Mouse (Mus musculus) CH12.LX (cell line): Measurements from ENCODE around the gene Sned1. TPM values are rescaled to one million over a fixed set of nuclear protein-coding genes. Genes with fewer than 3 reads are reported as not detected.

Experiments used
- DNase-seq: peaks from one replicate; pipeline ENCODE4 v3.0.0-alpha.2; 2013; ENCODE audit errors: extremely low read depth
- H3K27ac ChIP-seq: 2 replicates; pipeline ENCODE4 v1.5.1; 2012; ENCODE audit warnings: low read depth, mild to moderate bottlenecking, control low read depth, moderate library complexity; ENCODE audit not compliant: insufficient read depth
- H3K27me3 ChIP-seq: replicated peaks from 2 replicates; pipeline ENCODE3; 2012; ENCODE audit warnings: inconsistent platforms
- H3K36me3 ChIP-seq, 2 experiments: replicated peaks in 1 of 2; 2 replicates each; pipeline versions ENCODE3 to v1.6.1; 2012; ENCODE audit warnings: inconsistent platforms in 1 of 2, low read length in 1 of 2, mild to moderate bottlenecking in 1 of 2, mixed read lengths in 1 of 2, moderate library complexity in 1 of 2; ENCODE audit not compliant: control insufficient read depth in 1 of 2, insufficient read depth in 1 of 2
- H3K4me1 ChIP-seq, 2 experiments: 2 replicates each; pipeline ENCODE4 v1.6.1; 2012; ENCODE audit warnings: inconsistent platforms in 1 of 2, moderate library complexity in 1 of 2; ENCODE audit not compliant: insufficient read depth in 2 of 2, control insufficient read depth in 1 of 2
- H3K4me2 ChIP-seq: 2 replicates; pipeline ENCODE4 v1.6.1; 2012; ENCODE audit warnings: low read depth, mild to moderate bottlenecking, control low read depth; ENCODE audit not compliant: poor library complexity, insufficient read depth, severe bottlenecking
- H3K4me3 ChIP-seq, 3 experiments: fragments of 150-350 bp in 1 of 3; sonication (generic) in 1 of 3; replicated peaks in 1 of 3; 2 replicates each; pipeline versions ENCODE3 to v1.5.1; 2011 to 2012; ENCODE audit warnings: low read depth in 2 of 3, low read length in 2 of 3, mild to moderate bottlenecking in 2 of 3, moderate library complexity in 2 of 3, control low read depth in 1 of 3, improper control_type of control experiment in 1 of 3, inconsistent platforms in 1 of 3, mixed read lengths in 1 of 3; ENCODE audit not compliant: poor library complexity in 1 of 3
- H3K79me2 ChIP-seq: replicated peaks from 2 replicates; pipeline ENCODE4 v1.6.1; 2012; ENCODE audit warnings: mild to moderate bottlenecking, moderate library complexity; ENCODE audit not compliant: control insufficient read depth, poor library complexity, insufficient read depth, severe bottlenecking; ENCODE audit errors: extremely low read depth
- H3K9ac ChIP-seq: 2 replicates; pipeline ENCODE4 v1.6.1; 2012; ENCODE audit warnings: low read depth, mild to moderate bottlenecking, control low read depth, moderate library complexity; ENCODE audit not compliant: insufficient read depth
- H3K9me3 ChIP-seq: replicated peaks from 2 replicates; pipeline ENCODE3; 2012; ENCODE audit warnings: low read length, inconsistent platforms, mixed read lengths
- BHLHE40 ChIP-seq: IDR thresholded peaks from 2 replicates; pipeline ENCODE4 v1.6.1; 2011; ENCODE audit warnings: mild to moderate bottlenecking, low read depth, low read length, improper control_type of control experiment
- CHD1 ChIP-seq: IDR thresholded peaks from 2 replicates; pipeline ENCODE4 v1.6.1; 2012; ENCODE audit warnings: low read depth, low read length, improper control_type of control experiment, inconsistent platforms
- CHD2 ChIP-seq: IDR thresholded peaks from 2 replicates; pipeline ENCODE4 v1.6.1; 2011; ENCODE audit warnings: low read length, improper control_type of control experiment
- CTCF ChIP-seq, 2 experiments: IDR thresholded peaks in 1 of 2; conservative IDR thresholded peaks in 1 of 2; 2 replicates each; pipeline ENCODE4 v1.5.1; 2011 to 2012; ENCODE audit warnings: low read depth in 2 of 2, low read length in 2 of 2, improper control_type of control experiment in 1 of 2, inconsistent platforms in 1 of 2, mild to moderate bottlenecking in 1 of 2, moderate library complexity in 1 of 2
- E2F4 ChIP-seq: IDR thresholded peaks from 2 replicates; pipeline ENCODE4 v1.6.1; 2011; ENCODE audit warnings: low read depth, low read length, improper control_type of control experiment; ENCODE audit not compliant: insufficient replicate concordance
- ELF1 ChIP-seq: IDR thresholded peaks from 2 replicates; pipeline ENCODE4 v1.6.1; 2014; ENCODE audit warnings: low read depth, mild to moderate bottlenecking, inconsistent platforms, low read length, improper control_type of control experiment
- EP300 ChIP-seq: IDR thresholded peaks from 2 replicates; pipeline ENCODE4 v1.6.1; 2011; ENCODE audit warnings: low read length, improper control_type of control experiment
- ETS1 ChIP-seq: conservative IDR thresholded peaks from 2 replicates; pipeline ENCODE4 v1.6.1; 2012; ENCODE audit warnings: low read depth, mild to moderate bottlenecking, inconsistent platforms, low read length, improper control_type of control experiment, moderate library complexity
- GABPA ChIP-seq: IDR thresholded peaks from 2 replicates; pipeline ENCODE4 v1.6.1; 2012; ENCODE audit warnings: low read depth, low read length, improper control_type of control experiment, inconsistent platforms; ENCODE audit not compliant: insufficient replicate concordance
- HCFC1 ChIP-seq: IDR thresholded peaks from 2 replicates; pipeline ENCODE4 v1.6.1; 2012; ENCODE audit warnings: low read depth, mild to moderate bottlenecking, inconsistent platforms, low read length, improper control_type of control experiment
- IRF4 ChIP-seq: IDR thresholded peaks from 2 replicates; pipeline ENCODE4 v1.6.1; 2014; ENCODE audit warnings: low read depth, mild to moderate bottlenecking, inconsistent platforms, low read length, improper control_type of control experiment
- JUN ChIP-seq: IDR thresholded peaks from 2 replicates; pipeline ENCODE4 v1.6.1; 2011; ENCODE audit warnings: low read depth, mild to moderate bottlenecking, low read length, improper control_type of control experiment, moderate library complexity; ENCODE audit not compliant: insufficient read depth
- JUND ChIP-seq: conservative IDR thresholded peaks from 2 replicates; pipeline ENCODE4 v1.6.1; 2011; ENCODE audit warnings: low read depth, low read length, improper control_type of control experiment
- KAT2A ChIP-seq: IDR thresholded peaks from 2 replicates; pipeline ENCODE4 v1.6.1; 2012; ENCODE audit warnings: low read length, improper control_type of control experiment, inconsistent platforms; ENCODE audit not compliant: insufficient replicate concordance
- MAFK ChIP-seq: IDR thresholded peaks from 2 replicates; pipeline ENCODE4 v1.6.1; 2011; ENCODE audit warnings: low read length, improper control_type of control experiment; ENCODE audit not compliant: insufficient replicate concordance
- MAX ChIP-seq: IDR thresholded peaks from 2 replicates; pipeline ENCODE4 v1.6.1; 2011; ENCODE audit warnings: low read length, improper control_type of control experiment
- MAZ ChIP-seq: IDR thresholded peaks from 2 replicates; pipeline ENCODE4 v1.6.1; 2012; ENCODE audit warnings: low read depth, mild to moderate bottlenecking, inconsistent platforms, low read length, improper control_type of control experiment, moderate library complexity
- MEF2A ChIP-seq: IDR thresholded peaks from 2 replicates; pipeline ENCODE4 v1.6.1; 2014; ENCODE audit warnings: low read depth, mild to moderate bottlenecking, inconsistent platforms, low read length, improper control_type of control experiment, borderline replicate concordance
- MXI1 ChIP-seq: IDR thresholded peaks from 2 replicates; pipeline ENCODE4 v1.6.1; 2011; ENCODE audit warnings: mild to moderate bottlenecking, low read depth, low read length, improper control_type of control experiment
- MYC ChIP-seq: IDR thresholded peaks from 2 replicates; pipeline ENCODE4 v1.6.1; 2011; ENCODE audit warnings: low read depth, mild to moderate bottlenecking, improper control_type of control experiment, low read length
- NELFE ChIP-seq: IDR thresholded peaks from 2 replicates; pipeline ENCODE4 v1.6.1; 2011; ENCODE audit warnings: low read depth, low read length, improper control_type of control experiment
- NRF1 ChIP-seq: IDR thresholded peaks from 2 replicates; pipeline ENCODE4 v1.6.1; 2014; ENCODE audit warnings: low read depth, mild to moderate bottlenecking, inconsistent platforms, low read length, improper control_type of control experiment, moderate library complexity
- PAX5 ChIP-seq: IDR thresholded peaks from 2 replicates; pipeline ENCODE4 v1.6.1; 2012; ENCODE audit warnings: low read length, inconsistent platforms, mixed read lengths
- POLR2A ChIP-seq: IDR thresholded peaks from 2 replicates; pipeline ENCODE4 v1.6.1; 2011; ENCODE audit warnings: low read depth, mild to moderate bottlenecking, improper control_type of control experiment, low read length
- POLR2AphosphoS2 ChIP-seq: IDR thresholded peaks from 2 replicates; pipeline ENCODE4 v1.6.1; 2011; ENCODE audit warnings: low read depth, low read length, improper control_type of control experiment
- RAD21 ChIP-seq: IDR thresholded peaks from 2 replicates; pipeline ENCODE4 v1.6.1; 2011; ENCODE audit warnings: low read depth, mild to moderate bottlenecking, low read length, improper control_type of control experiment, moderate library complexity
- RCOR1 ChIP-seq: conservative IDR thresholded peaks from 2 replicates; pipeline ENCODE4 v1.6.1; 2012; ENCODE audit warnings: low read depth, mild to moderate bottlenecking, inconsistent platforms, low read length, improper control_type of control experiment
- SIN3A ChIP-seq: IDR thresholded peaks from 2 replicates; pipeline ENCODE4 v1.6.1; 2012; ENCODE audit warnings: low read length, improper control_type of control experiment, inconsistent platforms
- SMC3 ChIP-seq: IDR thresholded peaks from 2 replicates; pipeline ENCODE4 v1.6.1; 2011; ENCODE audit warnings: low read depth, low read length, improper control_type of control experiment
- TBP ChIP-seq: conservative IDR thresholded peaks from 2 replicates; pipeline ENCODE4 v1.6.1; 2011; ENCODE audit warnings: low read depth, low read length, improper control_type of control experiment
- TCF12 ChIP-seq: IDR thresholded peaks from 2 replicates; pipeline ENCODE4 v1.6.1; 2014; ENCODE audit warnings: low read depth, mild to moderate bottlenecking, inconsistent platforms, low read length, improper control_type of control experiment
- UBTF ChIP-seq: IDR thresholded peaks from 2 replicates; pipeline ENCODE4 v1.6.1; 2012; ENCODE audit warnings: low read depth, mild to moderate bottlenecking, inconsistent platforms, low read length, improper control_type of control experiment, moderate library complexity
- USF1 ChIP-seq: IDR thresholded peaks from 2 replicates; pipeline ENCODE4 v1.6.1; 2014; ENCODE audit warnings: low read depth, mild to moderate bottlenecking, inconsistent platforms, low read length, improper control_type of control experiment
- USF2 ChIP-seq: conservative IDR thresholded peaks from 2 replicates; pipeline ENCODE4 v1.6.1; 2011; ENCODE audit warnings: low read depth, low read length, improper control_type of control experiment
- ZC3H11A ChIP-seq: IDR thresholded peaks from 2 replicates; pipeline ENCODE4 v1.6.1; 2012; ENCODE audit warnings: low read depth, mild to moderate bottlenecking, inconsistent platforms, low read length, improper control_type of control experiment
- ZKSCAN1 ChIP-seq: IDR thresholded peaks from 2 replicates; pipeline ENCODE4 v1.6.1; 2012; ENCODE audit warnings: low read depth, inconsistent platforms, low read length, improper control_type of control experiment, borderline replicate concordance
- ZMIZ1 ChIP-seq: IDR thresholded peaks from 2 replicates; pipeline ENCODE4 v1.6.1; 2012; ENCODE audit warnings: low read depth, mild to moderate bottlenecking, inconsistent platforms, low read length, improper control_type of control experiment
- ZNF384 ChIP-seq: IDR thresholded peaks from 2 replicates; pipeline ENCODE4 v1.6.1; 2012; ENCODE audit warnings: low read depth, low read length, improper control_type of control experiment, inconsistent platforms
- dilution Hi-C: fragments of 300-500 bp; cut with MboI; formaldehyde crosslinking; loops from 2 replicates; pipeline ENCODE4 v1.14.3; 2020; ENCODE audit warnings: low sequenced_read_pairs; ENCODE audit not compliant: extremely low pct_unique_long_range_greater_than_20kb, extremely low pct_ligation_motif_present
- in situ Hi-C: fragments of 300-500 bp; cut with MboI; formaldehyde crosslinking; loops from 3 replicates; pipeline ENCODE4 v1.14.3; 2019; ENCODE audit warnings: low sequenced_read_pairs, low pct_ligation_motif_present, low pct_unique_long_range_greater_than_20kb, mixed read lengths
- polyA plus RNA-seq: library from polyadenylated mRNA; unstranded; fragments of >175 nt; gene quantifications from 2 replicates; pipeline ENCODE4 v1.2.1, GENCODE M21; 2012; ENCODE audit warnings: low read depth; ENCODE audit not compliant: insufficient read length
- total RNA-seq, 2 experiments: library from RNA; depleted of rRNA; stranded (reverse); fragments of 300-350 nt in 1 of 2; fragments of >200 nt in 1 of 2; gene quantifications; 2 replicates each; pipeline ENCODE4 v1.2.3; 2012 to 2014

Gene Sned1
- total and polyA plus RNA-seq, 3 experiments, result 0.52 to 1.1 (median 0.59) TPM

DNA sequence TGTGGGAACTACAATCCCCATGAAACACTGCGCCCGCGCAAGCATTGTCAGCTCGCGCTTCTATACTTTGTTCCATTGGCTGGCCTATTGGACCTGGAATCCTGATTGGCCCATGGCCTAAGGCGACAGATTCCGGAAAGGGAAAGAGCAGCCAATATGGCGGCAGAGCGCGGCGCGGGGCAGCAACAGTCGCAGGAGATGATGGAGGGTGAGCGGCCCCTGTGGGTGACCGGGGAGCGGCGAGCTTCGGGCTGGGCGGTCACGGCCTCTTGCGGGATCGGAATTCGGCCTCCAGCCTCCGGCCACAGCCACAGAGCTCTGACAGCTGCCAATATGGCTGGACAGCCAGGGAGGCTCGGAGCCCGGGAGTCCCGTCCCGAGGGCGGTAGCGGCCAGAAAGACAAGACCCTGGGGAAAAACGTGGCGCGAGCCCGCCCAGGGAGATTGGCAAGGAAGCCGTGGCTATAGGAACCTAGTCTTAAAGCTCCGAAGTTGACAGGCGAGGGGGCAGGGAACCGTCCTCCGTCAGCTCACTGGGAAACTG lies 107.9 kb downstream of the Sned1 start:
- Histone ChIP-seq H3K27ac (no peak overlapping the region), H3K79me2 (peaks cover 25% of the 10 kb centered on the region), H3K4me1 (peaks cover 5 to 28% of the 10 kb centered on the region in 2 experiments), H3K4me3 (peak overlapping the region; percentile 78 to 98 (median 87)), H3K4me2 (no peak overlapping the region), H3K9ac (peak overlapping the region; percentile 83), H3K27me3 (no peaks in the 10 kb centered on the region), H3K9me3 (no peaks in the 10 kb centered on the region), H3K36me3 (peaks cover 21 to 33% of the 10 kb centered on the region in 2 experiments)
- in situ Hi-C loops, result no loop called here
- dilution Hi-C loops, result no loop called here
- DNase-seq, result peak; percentile 96
- TF ChIP-seq RAD21, result peak; percentile 20
- TF ChIP-seq JUN, result no peak
- peak; percentile 86 for TF ChIP-seq POLR2A
- peak; percentile 54 for TF ChIP-seq CHD1
- no peak for TF ChIP-seq ETS1
- TF ChIP-seq UBTF, result 0 out of 2 replicates have a peak, but pooled peaks have one; percentile 59
- TF ChIP-seq RCOR1, result no peak
- peak; percentile 97 for TF ChIP-seq KAT2A
- peak; percentile 49; the same call in 1 of the 2 replicates for TF ChIP-seq GABPA
- peak; percentile 45; the same call in 1 of the 2 replicates for TF ChIP-seq MEF2A
- peak; percentile 89 for TF ChIP-seq CHD2
- TF ChIP-seq HCFC1, result peak; percentile 96
- TF ChIP-seq TBP, result peak; percentile 80; the same call in 1 of the 2 replicates
- peak; percentile 83 for TF ChIP-seq SIN3A
- peak; percentile 82 for TF ChIP-seq NELFE
- TF ChIP-seq POLR2AphosphoS2, result peak; percentile 79; the same call in 1 of the 2 replicates
- TF ChIP-seq EP300, result no peak
- no peak for TF ChIP-seq ZKSCAN1
- no peak for TF ChIP-seq ZC3H11A
- no peak for TF ChIP-seq PAX5
- TF ChIP-seq MAZ, result no peak
- peak; percentile 93 for TF ChIP-seq ELF1
- TF ChIP-seq USF1, result no peak
- 0 out of 2 replicates have a peak, but pooled peaks have one; percentile 24 for TF ChIP-seq MYC
- TF ChIP-seq E2F4, result 0 out of 2 replicates have a peak, but pooled peaks have one; percentile 66
- TF ChIP-seq MAFK, result no peak
- peak in 1 of 2 experiments; percentile 42; a peak in 2 of 4 replicates for TF ChIP-seq CTCF (conservative IDR thresholded peaks at IDR 0.05 in 1 of 2, IDR thresholded peaks at IDR 0.05 in 1 of 2; ENCODE audit: low read depth in 2 of 2, low read length in 2 of 2)
- TF ChIP-seq IRF4, result peak; percentile 39
- peak; percentile 82 for TF ChIP-seq ZMIZ1
- TF ChIP-seq BHLHE40, result no peak
- TF ChIP-seq SMC3, result 0 out of 2 replicates have a peak, but pooled peaks have one; percentile 6
- TF ChIP-seq JUND, result no peak
- TF ChIP-seq TCF12, result peak; percentile 96
- TF ChIP-seq MAX, result peak; percentile 59; the same call in 1 of the 2 replicates
- TF ChIP-seq MXI1, result no peak; the same call in 1 of the 2 replicates
- peak; percentile 79 for TF ChIP-seq NRF1
- TF ChIP-seq USF2, result no peak
- no peak for TF ChIP-seq ZNF384
